Mouse (Mus musculus): ENCODE measurements at regions not wholly inside any gene's neighbourhood (a gene's known extent, or its start where the extent isn't known, plus 50 kb on each side); places are given as distances from the start of the nearest gene placed in this dataset.

GRCm38 (mm10) chr5:111935381-111936134, 201.8 kb downstream of the Gm26897 start:
- Histone ChIP-seq H3K27me3 (ENCODE audit: control insufficient read depth, insufficient read depth, low read length, poor library complexity, severe bottlenecking) (no peaks in the 10 kb centered on the region), H3K36me3 (ENCODE audit: control insufficient read depth, insufficient read depth, low read length, poor library complexity, severe bottlenecking) (no peaks in the 10 kb centered on the region)
- DNase-seq (ENCODE audit: low read depth, low spot score) = no peak

GRCm38 (mm10) chr5:111941831-111942230, 208.1 kb downstream of the Gm26897 start:
- no peaks in the 10 kb centered on the region for H3K36me3 ChIP-seq (ENCODE audit: control insufficient read depth, insufficient read depth, low read length, poor library complexity, severe bottlenecking)
- no peaks in the 10 kb centered on the region for H3K27me3 ChIP-seq (ENCODE audit: control insufficient read depth, insufficient read depth, low read length, poor library complexity, severe bottlenecking)
- no peak for DNase-seq (ENCODE audit: low read depth, low spot score)

- Histone ChIP-seq H3K27me3 (ENCODE audit: control insufficient read depth, insufficient read depth, low read length, poor library complexity, severe bottlenecking) (no peaks in the 10 kb centered on the region), H3K36me3 (ENCODE audit: control insufficient read depth, insufficient read depth, low read length, poor library complexity, severe bottlenecking) (no peaks in the 10 kb centered on the region)
- no peak for DNase-seq (ENCODE audit: low read depth, low spot score)
Measured at GRCm38 (mm10) chr5:111942792-111943191, 209.1 kb downstream of the Gm26897 start.

- H3K36me3 ChIP-seq (ENCODE audit: control insufficient read depth, insufficient read depth, low read length, poor library complexity, severe bottlenecking) = no peaks in the 10 kb centered on the region
- DNase-seq (ENCODE audit: low read depth, low spot score) = no peak
- H3K27me3 ChIP-seq (ENCODE audit: control insufficient read depth, insufficient read depth, low read length, poor library complexity, severe bottlenecking) = no peaks in the 10 kb centered on the region
Measured at GRCm38 (mm10) chr5:111943337-111944162, 209.8 kb downstream of the Gm26897 start.

GRCm38 (mm10) chr5:111944273-111944971, 210.7 kb downstream of the Gm26897 start:
- H3K36me3 ChIP-seq (ENCODE audit: control insufficient read depth, insufficient read depth, low read length, poor library complexity, severe bottlenecking) = no peaks in the 10 kb centered on the region
- DNase-seq (ENCODE audit: low read depth, low spot score) = no peak
- no peaks in the 10 kb centered on the region for H3K27me3 ChIP-seq (ENCODE audit: control insufficient read depth, insufficient read depth, low read length, poor library complexity, severe bottlenecking)

GRCm38 (mm10) chr5:111944972-111945285, 211.2 kb downstream of the Gm26897 start:
- no peak for DNase-seq (ENCODE audit: low read depth, low spot score)
- no peaks in the 10 kb centered on the region for H3K27me3 ChIP-seq (ENCODE audit: control insufficient read depth, insufficient read depth, low read length, poor library complexity, severe bottlenecking)
- no peaks in the 10 kb centered on the region for H3K36me3 ChIP-seq (ENCODE audit: control insufficient read depth, insufficient read depth, low read length, poor library complexity, severe bottlenecking)

GRCm38 (mm10) chr5:111946281-111946680, 212.6 kb downstream of the Gm26897 start:
- H3K27me3 ChIP-seq (ENCODE audit: control insufficient read depth, insufficient read depth, low read length, poor library complexity, severe bottlenecking) = no peaks in the 10 kb centered on the region
- no peaks in the 10 kb centered on the region for H3K36me3 ChIP-seq (ENCODE audit: control insufficient read depth, insufficient read depth, low read length, poor library complexity, severe bottlenecking)
- DNase-seq (ENCODE audit: low read depth, low spot score) = no peak

GRCm38 (mm10) chr5:111957698-111958097, 224.0 kb downstream of the Gm26897 start:
- H3K36me3 ChIP-seq (ENCODE audit: control insufficient read depth, insufficient read depth, low read length, poor library complexity, severe bottlenecking) = no peaks in the 10 kb centered on the region
- H3K27me3 ChIP-seq (ENCODE audit: control insufficient read depth, insufficient read depth, low read length, poor library complexity, severe bottlenecking) = no peaks in the 10 kb centered on the region
- DNase-seq (ENCODE audit: low read depth, low spot score) = no peak

GRCm38 (mm10) chr5:111958226-111958625, 224.5 kb downstream of the Gm26897 start:
- DNase-seq (ENCODE audit: low read depth, low spot score) = no peak
- no peaks in the 10 kb centered on the region for H3K27me3 ChIP-seq (ENCODE audit: control insufficient read depth, insufficient read depth, low read length, poor library complexity, severe bottlenecking)

GRCm38 (mm10) chr5:111965311-111965710, 231.6 kb downstream of the Gm26897 start:
- no peak for DNase-seq (ENCODE audit: low read depth, low spot score)
- Histone ChIP-seq H3K27me3 (ENCODE audit: control insufficient read depth, insufficient read depth, low read length, poor library complexity, severe bottlenecking) (no peaks in the 10 kb centered on the region), H3K36me3 (ENCODE audit: control insufficient read depth, insufficient read depth, low read length, poor library complexity, severe bottlenecking) (no peaks in the 10 kb centered on the region)

More at GRCm38 (mm10) chr5:111958226-111958625, 224.5 kb downstream of the Gm26897 start:
- H3K36me3 ChIP-seq (ENCODE audit: control insufficient read depth, insufficient read depth, low read length, poor library complexity, severe bottlenecking) = no peaks in the 10 kb centered on the region

GRCm38 (mm10) chr5:111968121-111968520, 234.4 kb downstream of the Gm26897 start:
- no peak for DNase-seq (ENCODE audit: low read depth, low spot score)
- H3K36me3 ChIP-seq (ENCODE audit: control insufficient read depth, insufficient read depth, low read length, poor library complexity, severe bottlenecking) = no peaks in the 10 kb centered on the region
- H3K27me3 ChIP-seq (ENCODE audit: control insufficient read depth, insufficient read depth, low read length, poor library complexity, severe bottlenecking) = no peaks in the 10 kb centered on the region

- H3K27me3 ChIP-seq (ENCODE audit: control insufficient read depth, insufficient read depth, low read length, poor library complexity, severe bottlenecking) = no peaks in the 10 kb centered on the region
- DNase-seq (ENCODE audit: low read depth, low spot score) = no peak
- no peaks in the 10 kb centered on the region for H3K36me3 ChIP-seq (ENCODE audit: control insufficient read depth, insufficient read depth, low read length, poor library complexity, severe bottlenecking)
Measured at GRCm38 (mm10) chr5:111968701-111969100, 235.0 kb downstream of the Gm26897 start.

GRCm38 (mm10) chr5:111971193-111971592, 237.5 kb downstream of the Gm26897 start:
- H3K36me3 ChIP-seq (ENCODE audit: control insufficient read depth, insufficient read depth, low read length, poor library complexity, severe bottlenecking) = no peaks in the 10 kb centered on the region
- no peaks in the 10 kb centered on the region for H3K27me3 ChIP-seq (ENCODE audit: control insufficient read depth, insufficient read depth, low read length, poor library complexity, severe bottlenecking)
- no peak for DNase-seq (ENCODE audit: low read depth, low spot score)

GRCm38 (mm10) chr5:111971952-111972351, 238.2 kb downstream of the Gm26897 start:
- no peak for DNase-seq (ENCODE audit: low read depth, low spot score)
- Histone ChIP-seq H3K36me3 (ENCODE audit: control insufficient read depth, insufficient read depth, low read length, poor library complexity, severe bottlenecking) (no peaks in the 10 kb centered on the region), H3K27me3 (ENCODE audit: control insufficient read depth, insufficient read depth, low read length, poor library complexity, severe bottlenecking) (no peaks in the 10 kb centered on the region)

- no peak for DNase-seq (ENCODE audit: low read depth, low spot score)
- H3K27me3 ChIP-seq (ENCODE audit: control insufficient read depth, insufficient read depth, low read length, poor library complexity, severe bottlenecking) = no peaks in the 10 kb centered on the region
- no peaks in the 10 kb centered on the region for H3K36me3 ChIP-seq (ENCODE audit: control insufficient read depth, insufficient read depth, low read length, poor library complexity, severe bottlenecking)
Measured at GRCm38 (mm10) chr5:111975686-111976085, 242.0 kb downstream of the Gm26897 start.

All from splenic B cell, adult 2 months (primary cell).